Mouse (Mus musculus) CD4-positive, CD25-positive, alpha-beta regulatory T cell, adult 4 months (primary cell): Measurements from ENCODE around the gene Olfr815. TPM values are rescaled to one million over a fixed set of nuclear protein-coding genes. Genes with fewer than 3 reads are reported as not detected.
"Not testable (repeated sequence)": the region's sequence is repeated elsewhere in the genome, so short reads cannot be mapped to it uniquely, and the experiment has no call there.

ENCODE experiments used
- ATAC-seq: one replicate; pipeline ENCODE4 v1.8.0; 2017
- polyA plus RNA-seq, 2 experiments: library from polyadenylated mRNA; unstranded; fragments of 100-300 nt; shearing (Covaris generic); gene quantifications; one replicate each; pipeline ENCODE4 v1.2.1; 2017

Gene Olfr815
- not detected for polyA plus RNA-seq

DNA sequence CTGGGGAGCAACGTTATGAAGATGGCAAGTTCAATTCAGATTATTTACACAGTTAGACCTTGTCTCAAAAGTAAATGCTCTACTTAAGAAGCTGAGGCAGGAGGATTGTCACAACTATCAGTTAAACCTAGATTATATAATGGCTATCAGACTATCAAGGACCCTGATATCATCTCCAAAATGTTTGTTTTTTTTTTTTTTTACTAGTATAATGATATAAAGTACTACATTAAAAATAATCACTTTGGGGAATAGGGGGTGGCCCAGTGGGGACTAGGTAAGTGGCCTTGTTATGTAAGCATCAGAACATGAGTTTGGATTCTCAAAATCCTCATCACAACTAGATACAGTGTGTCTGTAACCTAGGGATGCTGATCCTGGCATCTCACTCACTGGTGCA, at the start of gene Olfr815:
Gene Olfr815 (minus strand): TSS at position 101 of the 400 bp plus-strand sequence.
- ATAC-seq, result not testable (repeated sequence)

DNA sequence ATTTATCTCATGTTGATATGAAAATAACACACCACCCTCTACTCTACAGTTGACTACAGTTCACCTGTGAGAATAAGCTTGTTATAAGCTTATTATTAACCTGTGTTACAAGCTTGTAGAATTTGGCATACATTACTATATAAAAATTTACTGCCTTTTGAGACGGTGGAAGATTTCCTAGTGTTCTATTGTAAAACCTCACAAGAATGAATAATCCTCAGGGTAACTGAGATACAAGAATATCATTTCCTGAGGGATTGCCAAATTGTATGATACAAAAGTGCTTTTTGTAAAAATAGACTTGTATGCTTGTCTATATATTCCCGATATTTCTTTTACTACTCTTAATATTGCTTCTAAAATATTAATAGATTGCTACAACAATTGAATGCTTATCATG, 43.3 kb upstream of the Olfr815 start, which contains the start of gene Olfr818:
Gene Olfr818 (minus strand): TSS at position 101 of the 400 bp plus-strand sequence.
- no peak for ATAC-seq

DNA sequence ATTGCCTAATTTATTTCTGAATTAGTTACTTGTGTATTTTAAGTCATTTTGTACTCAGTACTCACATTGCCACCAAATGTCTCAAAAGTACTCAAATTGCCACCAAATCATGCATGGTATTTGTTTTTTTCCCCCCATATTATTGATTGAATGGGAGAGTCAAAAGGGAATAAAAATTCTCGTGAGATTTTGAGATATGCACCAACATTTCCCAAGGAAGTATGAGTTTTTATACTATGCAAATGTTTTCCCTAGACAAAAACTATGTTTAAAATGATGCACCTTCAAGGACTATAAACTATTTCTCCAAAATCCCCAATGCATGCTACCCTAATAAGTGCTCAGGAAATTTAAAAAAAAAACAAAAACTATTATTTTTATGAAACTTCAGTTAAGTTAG, 9.8 kb upstream of the Olfr815 start, which contains the start of gene Olfr816:
Gene Olfr816 (minus strand): TSS at position 101 of the 400 bp plus-strand sequence.
- ATAC-seq, result no peak

DNA sequence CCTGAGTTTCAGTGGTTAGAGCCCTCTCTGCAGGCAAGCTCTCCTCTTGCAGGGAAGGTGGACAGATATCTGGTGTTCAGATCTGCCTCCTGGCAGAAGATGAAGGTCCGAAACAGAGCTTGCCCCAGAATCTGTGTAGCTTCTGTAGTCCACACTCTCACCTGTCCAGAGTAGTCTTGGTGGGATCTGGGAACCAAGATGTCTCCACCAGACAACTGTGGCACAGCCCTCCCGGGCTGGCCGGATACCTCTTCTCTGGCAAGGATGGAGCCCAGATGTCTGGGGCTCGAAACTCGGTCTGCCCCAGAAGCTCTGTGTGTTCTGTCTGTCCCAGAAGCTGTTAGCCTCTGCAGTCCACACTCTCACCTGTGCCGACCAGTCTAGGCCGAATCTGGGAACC, 19.7 kb downstream of the Olfr815 start:
- ATAC-seq, result no peak

DNA sequence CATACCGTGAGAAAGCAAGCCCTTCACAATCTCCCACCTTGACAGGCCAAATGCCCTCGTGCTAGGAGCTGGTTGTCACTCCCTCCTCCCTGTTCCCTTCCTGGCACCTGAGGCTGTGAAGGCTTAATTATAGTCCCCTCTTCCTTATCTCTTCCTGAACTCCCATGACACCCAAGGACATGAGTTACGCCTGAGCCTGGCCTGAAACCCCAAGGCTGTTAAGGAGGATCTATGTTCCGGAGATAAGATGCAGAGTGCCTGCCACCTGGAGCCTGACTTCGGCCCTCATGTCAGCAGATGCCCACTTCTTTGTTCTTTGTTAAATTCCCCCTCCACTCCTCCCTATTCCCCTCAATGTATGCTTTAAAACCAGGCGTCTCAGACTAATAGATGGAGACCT, 20.2 kb downstream of the Olfr815 start:
- not testable (repeated sequence) for ATAC-seq

DNA sequence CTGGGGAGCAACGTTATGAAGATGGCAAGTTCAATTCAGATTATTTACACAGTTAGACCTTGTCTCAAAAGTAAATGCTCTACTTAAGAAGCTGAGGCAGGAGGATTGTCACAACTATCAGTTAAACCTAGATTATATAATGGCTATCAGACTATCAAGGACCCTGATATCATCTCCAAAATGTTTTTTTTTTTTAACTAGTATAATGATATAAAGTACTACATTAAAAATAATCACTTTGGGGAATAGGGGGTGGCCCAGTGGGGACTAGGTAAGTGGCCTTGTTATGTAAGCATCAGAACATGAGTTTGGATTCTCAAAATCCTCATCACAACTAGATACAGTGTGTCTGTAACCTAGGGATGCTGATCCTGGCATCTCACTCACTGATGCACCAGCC, 25.9 kb downstream of the Olfr815 start, which contains the start of gene Olfr814:
Gene Olfr814 (minus strand): TSS at position 101 of the 400 bp plus-strand sequence.
- ATAC-seq, result not testable (repeated sequence)

DNA sequence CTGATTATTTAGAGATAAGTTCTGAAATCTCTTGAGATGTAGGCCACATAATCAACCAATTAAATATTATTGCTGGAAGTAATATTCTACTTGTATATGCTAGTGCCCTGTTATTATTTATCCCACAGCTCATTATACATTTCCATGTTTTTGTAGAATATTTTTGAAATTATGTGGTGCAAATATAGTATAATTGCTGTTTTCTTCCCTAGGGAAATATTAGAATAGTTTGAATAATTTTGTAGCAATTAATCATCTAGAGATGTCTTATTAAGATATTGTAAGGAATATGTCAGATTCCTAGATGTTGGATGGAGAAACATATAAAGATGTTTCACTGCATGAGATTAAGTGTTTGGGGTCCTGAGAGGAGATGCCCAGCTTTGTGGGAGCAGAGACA, 50.6 kb downstream of the Olfr815 start, which contains the start of gene Olfr813:
Gene Olfr813 (plus strand): TSS at position 301 of the 400 bp plus-strand sequence.
- ATAC-seq, result no peak

Other genes starting within 250 kb of the Olfr815 start
- gene Olfr800, start 248.2 kb downstream of the Olfr815 start, polyA plus RNA-seq, result not detected
- gene Olfr801, start 232.0 kb downstream of the Olfr815 start, polyA plus RNA-seq, result not detected
- gene Olfr802, start 217.7 kb downstream of the Olfr815 start, polyA plus RNA-seq, result not detected
- not detected for gene Olfr803, start 211.6 kb downstream of the Olfr815 start, polyA plus RNA-seq
- gene Olfr804, start 202.7 kb downstream of the Olfr815 start, polyA plus RNA-seq, result not detected
- not detected for gene Olfr805, start 176.5 kb downstream of the Olfr815 start, polyA plus RNA-seq
- not detected for gene Olfr806, start 163.9 kb downstream of the Olfr815 start, polyA plus RNA-seq
- not detected for gene Olfr807, start 148.1 kb downstream of the Olfr815 start, polyA plus RNA-seq
- not detected for gene Olfr808, start 140.4 kb downstream of the Olfr815 start, polyA plus RNA-seq
- gene Olfr809, start 131.2 kb downstream of the Olfr815 start, polyA plus RNA-seq, result not detected
- not detected for gene Olfr810, start 111.0 kb downstream of the Olfr815 start, polyA plus RNA-seq
- not detected for gene Olfr811, start 101.5 kb downstream of the Olfr815 start, polyA plus RNA-seq
- gene Olfr812, start 59.8 kb downstream of the Olfr815 start, polyA plus RNA-seq, result not detected
- gene Olfr813, start 50.5 kb downstream of the Olfr815 start, polyA plus RNA-seq, result not detected
- under 1 TPM in 1 of 2 experiments, not detected in 1; 0.11 TPM for gene Olfr814, start 26.0 kb downstream of the Olfr815 start, polyA plus RNA-seq
- gene Olfr816, start 9.7 kb upstream of the Olfr815 start, polyA plus RNA-seq, result not detected
- gene Olfr818, start 43.2 kb upstream of the Olfr815 start, polyA plus RNA-seq, result not detected
- not detected for gene Olfr819, start 61.4 kb upstream of the Olfr815 start, polyA plus RNA-seq
- not detected for gene Olfr247, start 70.3 kb upstream of the Olfr815 start, polyA plus RNA-seq
- under 1 TPM in 1 of 2 experiments, not detected in 1; 0.07 TPM for gene Gm10310, start 79.2 kb upstream of the Olfr815 start, polyA plus RNA-seq
- gene Olfr820, start 106.8 kb upstream of the Olfr815 start, polyA plus RNA-seq, result not detected
- not detected for gene Olfr821, start 124.5 kb upstream of the Olfr815 start, polyA plus RNA-seq
- gene Olfr822, start 165.3 kb upstream of the Olfr815 start, polyA plus RNA-seq, result under 1 TPM in 1 of 2 experiments, not detected in 1; 0.12 TPM
- not detected for gene Olfr823, start 209.5 kb upstream of the Olfr815 start, polyA plus RNA-seq
- gene Olfr824, start 224.1 kb upstream of the Olfr815 start, polyA plus RNA-seq, result not detected